Mouse (Mus musculus): ENCODE measurements around the gene Gpr37l1. TPM values are rescaled to one million over a fixed set of nuclear protein-coding genes. Genes with fewer than 3 reads are reported as not detected.
"Not testable (repeated sequence)": the region's sequence is repeated elsewhere in the genome, so short reads cannot be mapped to it uniquely, and the experiment has no call there.

Gpr37l1 gene
- total and polyA plus RNA-seq, 3 experiments: not detected

- H3K27ac ChIP-seq (ENCODE audit: insufficient read depth, low read depth): no peak overlapping the region
- H3K4me3 ChIP-seq (replicated peaks in 1 of 3; ENCODE audit: low read depth in 2 of 3, low read length in 2 of 3, poor library complexity in 1 of 3): no peak overlapping the region
- no peaks in the 10 kb centered on the region for H3K9me3 ChIP-seq (replicated peaks; ENCODE audit: low read length)
- in situ Hi-C loops (cut with MboI; ENCODE audit: low pct_ligation_motif_present, low pct_unique_long_range_greater_than_20kb, low sequenced_read_pairs) (no loop called here), dilution Hi-C loops (cut with MboI; ENCODE audit: extremely low pct_ligation_motif_present, extremely low pct_unique_long_range_greater_than_20kb, low sequenced_read_pairs) (no loop called here)
- H3K27me3 ChIP-seq (replicated peaks): no peaks in the 10 kb centered on the region
- no peak overlapping the region for H3K4me2 ChIP-seq (ENCODE audit: insufficient read depth, low read depth, poor library complexity, severe bottlenecking)
- no peak for DNase-seq (ENCODE audit: extremely low read depth)
- no peak for TF ChIP-seq TCF12 (IDR thresholded peaks at IDR 0.05; ENCODE audit: low read depth, low read length)
- no peak for TF ChIP-seq RAD21 (IDR thresholded peaks at IDR 0.05; ENCODE audit: low read depth, low read length)
- TF ChIP-seq ETS1 (conservative IDR thresholded peaks at IDR 0.05; ENCODE audit: low read depth, low read length): no peak
- TF ChIP-seq BHLHE40 (IDR thresholded peaks at IDR 0.05; ENCODE audit: low read depth, low read length): no peak
- TF ChIP-seq MYC (IDR thresholded peaks at IDR 0.05; ENCODE audit: low read depth, low read length): no peak
- no peak for TF ChIP-seq JUND (conservative IDR thresholded peaks at IDR 0.05; ENCODE audit: low read depth, low read length)
- no peak for TF ChIP-seq RCOR1 (conservative IDR thresholded peaks at IDR 0.05; ENCODE audit: low read depth, low read length)
- no peak overlapping the region for H3K9ac ChIP-seq (ENCODE audit: insufficient read depth, low read depth)
- H3K4me1 ChIP-seq (ENCODE audit: control insufficient read depth in 1 of 2, insufficient read depth in 2 of 2): peaks cover 15 to 44% of the 10 kb centered on the region in 2 experiments
- H3K79me2 ChIP-seq (replicated peaks; ENCODE audit: control insufficient read depth, extremely low read depth, insufficient read depth, poor library complexity, severe bottlenecking): no peaks in the 10 kb centered on the region
- no peaks in the 10 kb centered on the region for H3K36me3 ChIP-seq (replicated peaks in 1 of 2; ENCODE audit: control insufficient read depth in 1 of 2, insufficient read depth in 1 of 2, low read length in 1 of 2)
Observed at GRCm38 (mm10) chr1:135198412-135198811, 30.9 kb upstream of the Gpr37l1 start.

- in situ Hi-C loops (cut with MboI; ENCODE audit: low pct_ligation_motif_present, low pct_unique_long_range_greater_than_20kb, low sequenced_read_pairs) (no loop called here), dilution Hi-C loops (cut with MboI; ENCODE audit: extremely low pct_ligation_motif_present, extremely low pct_unique_long_range_greater_than_20kb, low sequenced_read_pairs) (no loop called here)
- Histone ChIP-seq H3K4me2 (ENCODE audit: insufficient read depth, low read depth, poor library complexity, severe bottlenecking) (no peak overlapping the region), H3K9ac (ENCODE audit: insufficient read depth, low read depth) (no peak overlapping the region), H3K9me3 (replicated peaks; ENCODE audit: low read length) (no peaks in the 10 kb centered on the region), H3K27ac (ENCODE audit: insufficient read depth, low read depth) (no peak overlapping the region), H3K79me2 (replicated peaks; ENCODE audit: control insufficient read depth, extremely low read depth, insufficient read depth, poor library complexity, severe bottlenecking) (no peaks in the 10 kb centered on the region), H3K4me3 (replicated peaks in 1 of 3; ENCODE audit: low read depth in 2 of 3, low read length in 2 of 3, poor library complexity in 1 of 3) (no peak overlapping the region), H3K4me1 (ENCODE audit: control insufficient read depth in 1 of 2, insufficient read depth in 2 of 2) (peaks cover 15 to 45% of the 10 kb centered on the region in 2 experiments), H3K36me3 (replicated peaks in 1 of 2; ENCODE audit: control insufficient read depth in 1 of 2, insufficient read depth in 1 of 2, low read length in 1 of 2) (no peaks in the 10 kb centered on the region), H3K27me3 (replicated peaks) (no peaks in the 10 kb centered on the region)
- TF ChIP-seq NELFE (IDR thresholded peaks at IDR 0.05; ENCODE audit: low read depth, low read length): no peak
- no peak for TF ChIP-seq TCF12 (IDR thresholded peaks at IDR 0.05; ENCODE audit: low read depth, low read length)
- no peak for TF ChIP-seq TBP (conservative IDR thresholded peaks at IDR 0.05; ENCODE audit: low read depth, low read length)
- no peak for TF ChIP-seq MAX (IDR thresholded peaks at IDR 0.05; ENCODE audit: low read length)
- no peak for TF ChIP-seq E2F4 (IDR thresholded peaks at IDR 0.05; ENCODE audit: insufficient replicate concordance, low read depth, low read length)
- no peak for TF ChIP-seq MXI1 (IDR thresholded peaks at IDR 0.05; ENCODE audit: low read depth, low read length)
- TF ChIP-seq JUN (IDR thresholded peaks at IDR 0.05; ENCODE audit: insufficient read depth, low read depth, low read length): no peak
- no peak for TF ChIP-seq IRF4 (IDR thresholded peaks at IDR 0.05; ENCODE audit: low read depth, low read length)
- TF ChIP-seq NRF1 (IDR thresholded peaks at IDR 0.05; ENCODE audit: low read depth, low read length): no peak
- TF ChIP-seq ZC3H11A (IDR thresholded peaks at IDR 0.05; ENCODE audit: low read depth, low read length): no peak
- no peak for TF ChIP-seq POLR2A (IDR thresholded peaks at IDR 0.05; ENCODE audit: low read depth, low read length)
- TF ChIP-seq POLR2AphosphoS2 (IDR thresholded peaks at IDR 0.05; ENCODE audit: low read depth, low read length): no peak
- no peak for TF ChIP-seq RCOR1 (conservative IDR thresholded peaks at IDR 0.05; ENCODE audit: low read depth, low read length)
- TF ChIP-seq HCFC1 (IDR thresholded peaks at IDR 0.05; ENCODE audit: low read depth, low read length): no peak
- no peak for TF ChIP-seq USF2 (conservative IDR thresholded peaks at IDR 0.05; ENCODE audit: low read depth, low read length)
- no peak for TF ChIP-seq SIN3A (IDR thresholded peaks at IDR 0.05; ENCODE audit: low read length)
- no peak for TF ChIP-seq PAX5 (IDR thresholded peaks at IDR 0.05; ENCODE audit: low read length)
- no peak for TF ChIP-seq CHD2 (IDR thresholded peaks at IDR 0.05; ENCODE audit: low read length)
- no peak for TF ChIP-seq SMC3 (IDR thresholded peaks at IDR 0.05; ENCODE audit: low read depth, low read length)
- TF ChIP-seq MAFK (IDR thresholded peaks at IDR 0.05; ENCODE audit: insufficient replicate concordance, low read length): no peak
- DNase-seq (ENCODE audit: extremely low read depth): no peak
Observed at GRCm38 (mm10) chr1:135195907-135196440, 28.5 kb upstream of the Gpr37l1 start.

- dilution Hi-C loops (cut with MboI; ENCODE audit: extremely low pct_ligation_motif_present, extremely low pct_unique_long_range_greater_than_20kb, low sequenced_read_pairs); H3K27me3 ChIP-seq (replicated peaks); H3K27ac ChIP-seq (ENCODE audit: insufficient read depth, low read depth); H3K9ac ChIP-seq (ENCODE audit: insufficient read depth, low read depth); H3K9me3 ChIP-seq (replicated peaks; ENCODE audit: low read length); in situ Hi-C loops (cut with MboI; ENCODE audit: low pct_ligation_motif_present, low pct_unique_long_range_greater_than_20kb, low sequenced_read_pairs); DNase-seq (ENCODE audit: extremely low read depth); H3K36me3 ChIP-seq (replicated peaks in 1 of 2; ENCODE audit: control insufficient read depth in 1 of 2, insufficient read depth in 1 of 2, low read length in 1 of 2); H3K4me3 ChIP-seq (replicated peaks in 1 of 3; ENCODE audit: low read depth in 2 of 3, low read length in 2 of 3, poor library complexity in 1 of 3); H3K79me2 ChIP-seq (replicated peaks; ENCODE audit: control insufficient read depth, extremely low read depth, insufficient read depth, poor library complexity, severe bottlenecking); H3K4me2 ChIP-seq (ENCODE audit: insufficient read depth, low read depth, poor library complexity, severe bottlenecking): not testable (repeated sequence)
- peaks cover 12 to 39% of the 10 kb centered on the region in 2 experiments for H3K4me1 ChIP-seq (ENCODE audit: control insufficient read depth in 1 of 2, insufficient read depth in 2 of 2)
Observed at GRCm38 (mm10) chr1:135194335-135194734, 26.9 kb upstream of the Gpr37l1 start.

Measured in CH12.LX (cell line).